Mouse (Mus musculus) embryonic fibroblast, embryonic 13.5 days (primary cell): ENCODE data around the gene Apol7c.
"Not testable (repeated sequence)": the region's sequence is repeated elsewhere in the genome, so short reads cannot be mapped to it uniquely, and the experiment has no call there.

ENCODE experiments used
- CTCF ChIP-seq: IDR thresholded peaks from 2 replicates; pipeline ENCODE4 v1.5.1; 2011; ENCODE audit warnings: mild to moderate bottlenecking, control low read depth, low read length, moderate library complexity, borderline replicate concordance; ENCODE audit not compliant: insufficient read depth
- POLR2A ChIP-seq: IDR thresholded peaks from 2 replicates; pipeline ENCODE4 v1.6.1; 2011; ENCODE audit warnings: low read depth, mild to moderate bottlenecking, control low read depth, low read length, moderate library complexity

DNA sequence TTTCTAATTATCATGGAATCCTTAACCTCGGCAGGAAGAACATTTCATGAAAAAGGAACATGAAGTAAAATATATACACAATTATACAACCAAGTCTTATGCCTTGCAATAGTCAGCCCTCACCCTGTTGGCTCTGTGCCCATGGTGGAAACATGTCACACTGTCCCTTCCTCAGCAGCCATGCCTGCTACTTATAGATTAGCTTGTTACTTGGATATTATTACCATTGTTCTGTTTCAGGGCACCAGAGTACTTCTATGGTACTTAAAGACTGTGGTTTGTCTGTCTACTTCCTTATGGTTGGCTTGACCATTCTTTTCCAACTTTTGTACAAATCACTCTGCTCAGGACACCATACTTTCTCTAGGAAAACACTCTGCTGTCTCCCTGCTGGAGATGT is 39.9 kb downstream of the Apol7c start:
- TF ChIP-seq POLR2A, CTCF: not testable (repeated sequence)
